In the genomic region with DNA sequence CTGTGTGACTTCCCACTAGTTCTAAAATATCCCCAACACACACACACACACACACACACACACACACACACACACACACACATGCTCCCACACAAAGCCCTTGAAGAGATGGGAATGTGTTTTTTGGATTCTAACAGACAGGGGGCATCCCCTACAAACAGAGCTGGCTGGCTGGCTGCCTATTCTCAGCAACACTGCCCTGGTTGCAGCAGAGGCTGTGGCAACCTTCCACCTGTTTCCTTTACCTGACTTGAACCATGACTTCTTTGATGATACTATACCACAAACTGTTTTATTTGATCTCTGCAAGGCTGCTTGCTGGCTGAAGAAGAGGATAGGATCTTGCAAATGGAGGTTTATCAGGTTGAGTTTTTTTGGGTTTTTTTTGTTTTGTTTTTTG, we compare ENCODE assay signal across 10 mouse cellular contexts. TPM values are rescaled to one million over a fixed set of nuclear protein-coding genes. Genes with fewer than 3 reads are reported as not detected.
DNase-seq lines count a peak whose midpoint lies in the region; ATAC-seq lines count a peak whose summit lies in the region.
"Had no signal": no experiment of that assay in that cellular context is flagged by ENCODE, and none has a peak within 500 bp of the region (broad histone marks: within the 10 kb centered on the region; RNA-seq: fewer than 3 reads in every experiment).

No protein-coding gene starts in this region.

- ATAC-seq in megakaryocyte-erythroid progenitor cell, adult 5-6 weeks (replicated peaks; ENCODE audit: low FRiP score, low TSS enrichment, poor library complexity, severe bottlenecking) = 0 out of 2 replicates have a peak, but pooled peaks have one; percentile 31
- ATAC-seq: intestine, embryonic 16.5 days had no signal

- DNase-seq in adrenal gland, postnatal 14 days = peak; percentile 45
- no peak for DNase-seq in adrenal gland, adult 8-10 months
- peak; percentile 26 for DNase-seq in kidney, postnatal 10 days
- no peak for DNase-seq in kidney, postnatal 14 days
- peak; percentile 77 for DNase-seq in CD4-positive helper T cell, adult 2 months (ENCODE audit: low read depth, low spot score)
- DNase-seq in cerebellum, postnatal 4 days (ENCODE audit: low spot score in 2 of 2) = no peak
- DNase-seq in B cell, adult 2 months = no peak
- DNase-seq: right cerebral cortex, postnatal 25 days had no signal

RNA-seq across cellular contexts. Expression of a gene that starts 41.0 kb away (rescaled TPM):
- total RNA-seq in adrenal gland, postnatal 14 days (2021) = 28.1 and 29.2 TPM in 2 replicates
- 10 to 100 TPM; 26.7 to 37.1 (median 29.9) TPM for total RNA-seq in adrenal gland, adult 8-10 months (2022)
- total RNA-seq in megakaryocyte-erythroid progenitor cell, adult 5-6 weeks (2014; fragmentation: Nextera tagmentation) = 19.5 and 26.8 TPM in 2 replicates
- 20.2 and 32.8 TPM in 2 replicates for total RNA-seq in megakaryocyte-erythroid progenitor cell, adult 5-6 weeks (2017)

Comparison
In these comparisons a context has a peak if more than half of its experiments do, and no peak if none do; other contexts are left out.
1. DNase-seq: peak in adrenal gland, postnatal 14 days (single experiment), kidney, postnatal 10 days (single experiment) and CD4-positive helper T cell, adult 2 months (single experiment); none in adrenal gland, adult 8-10 months (single experiment), kidney, postnatal 14 days (single experiment), cerebellum, postnatal 4 days (0 of 2) and B cell, adult 2 months (0 of 2).